28 mouse cellular contexts compared by ENCODE assay signal in the genomic region with DNA sequence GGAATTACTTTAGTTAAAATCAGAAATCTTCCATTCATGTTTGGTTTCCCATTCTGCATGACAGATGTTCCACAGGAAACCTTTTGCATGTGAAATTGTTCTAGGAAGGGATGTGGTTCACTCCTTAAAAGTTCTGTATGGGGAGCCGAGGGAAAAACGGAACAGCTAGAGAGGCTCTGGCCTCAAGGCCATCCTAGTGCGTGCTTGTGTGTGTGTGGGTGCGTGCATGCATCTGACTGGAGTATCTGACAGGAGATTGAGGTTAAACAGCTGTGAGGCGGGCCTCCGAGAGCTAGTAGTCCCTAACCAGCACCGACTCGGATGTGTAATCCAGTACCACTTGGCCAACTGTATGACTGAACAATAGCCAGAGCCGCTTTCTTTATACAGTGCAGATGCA. TPM values are rescaled to one million over a fixed set of nuclear protein-coding genes. Genes with fewer than 3 reads are reported as not detected.
DNase-seq lines count a peak whose midpoint lies in the region; ATAC-seq and TF ChIP-seq lines count a peak whose summit lies in the region.
"Had no signal": no experiment of that assay in that cellular context is flagged by ENCODE, and none has a peak within 500 bp of the region (broad histone marks: within the 10 kb centered on the region; RNA-seq: fewer than 3 reads in every experiment).

No protein-coding gene starts in this region.

- WGBS in heart, embryonic 10.5 days: 71% methylated on average over 9 of the region's 9 CpGs
- WGBS in kidney, embryonic 15.5 days: 53% methylated on average over 9 of the region's 9 CpGs
- 54% methylated on average over 9 of the region's 9 CpGs for WGBS in kidney, embryonic 14.5 days

- H3K27ac ChIP-seq in heart, embryonic 10.5 days: no peak overlapping the region
- no peak overlapping the region for H3K27ac ChIP-seq in kidney, embryonic 15.5 days
- no peak overlapping the region for H3K27ac ChIP-seq in kidney, embryonic 14.5 days (ENCODE audit: low read depth, low read length)
- H3K27ac ChIP-seq: embryonic facial prominence, embryonic 13.5 days; gastrocnemius, adult 2 months; hindbrain, embryonic 14.5 days; left cerebral cortex, adult 2 months; limb, embryonic 12.5 days; liver, embryonic 15.5 days; lung, embryonic 15.5 days; midbrain, embryonic 10.5 days; neural tube, embryonic 12.5 days had no signal

- H3K36me3 ChIP-seq in heart, embryonic 10.5 days: no peaks in the 10 kb centered on the region
- H3K36me3 ChIP-seq in kidney, embryonic 15.5 days: no peaks in the 10 kb centered on the region
- no peaks in the 10 kb centered on the region for H3K36me3 ChIP-seq in kidney, embryonic 14.5 days (ENCODE audit: control insufficient read depth, insufficient read depth, low read length)
- no peaks in the 10 kb centered on the region for H3K36me3 ChIP-seq in myocyte (ENCODE audit: control insufficient read depth, insufficient read depth)
- H3K36me3 ChIP-seq: embryonic facial prominence, embryonic 13.5 days; limb, embryonic 12.5 days; liver, embryonic 15.5 days; lung, embryonic 15.5 days; midbrain, embryonic 10.5 days; neural tube, embryonic 12.5 days had no signal

- peaks cover 13% of the 10 kb centered on the region for H3K4me1 ChIP-seq in heart, embryonic 10.5 days
- peaks cover 35% of the 10 kb centered on the region for H3K4me1 ChIP-seq in kidney, embryonic 15.5 days
- H3K4me1 ChIP-seq in kidney, embryonic 14.5 days (ENCODE audit: control insufficient read depth, insufficient read depth, low read length): peaks cover 27% of the 10 kb centered on the region

- DNase-seq in heart, adult 11 months: peak; percentile 96
- DNase-seq in heart, embryonic 10.5 days (ENCODE audit: low spot score): no peak
- peak; percentile 9 for DNase-seq in ovary, postnatal 36 days (ENCODE audit: low spot score)
- DNase-seq in ovary, postnatal 14 days (ENCODE audit: low spot score): no peak
- no peak for DNase-seq in MN1 (ENCODE audit: low spot score)
- DNase-seq: adrenal gland, adult 8-10 months; cerebellum, adult 2 months; cerebellum, postnatal 25 days; gastrocnemius, adult 2 months; gastrocnemius, postnatal 36 days; kidney, adult 11 months; kidney, postnatal 14 days; thymus, postnatal 4 days had no signal

- no peaks in the 10 kb centered on the region for H3K79me2 ChIP-seq in myocyte (ENCODE audit: control insufficient read depth, insufficient read depth)

- H3K4me2 ChIP-seq in kidney, embryonic 15.5 days: no peak overlapping the region
- H3K4me2 ChIP-seq in kidney, embryonic 14.5 days (replicated peaks; ENCODE audit: low read depth, low read length): no peak overlapping the region
- H3K4me2 ChIP-seq in myocyte (ENCODE audit: low read depth): no peak overlapping the region
- H3K4me2 ChIP-seq: embryonic facial prominence, embryonic 13.5 days; hindbrain, embryonic 14.5 days; limb, embryonic 12.5 days; liver, embryonic 15.5 days; lung, embryonic 15.5 days; neural tube, embryonic 12.5 days had no signal

- TF ChIP-seq POLR2A in myocyte (IDR thresholded peaks at IDR 0.05; ENCODE audit: insufficient read length, low read depth): no peak

- no peak overlapping the region for H3K4me3 ChIP-seq in heart, embryonic 10.5 days
- H3K4me3 ChIP-seq in kidney, embryonic 15.5 days (replicated peaks): no peak overlapping the region
- H3K4me3 ChIP-seq in kidney, embryonic 14.5 days (ENCODE audit: low read length): no peak overlapping the region
- no peak overlapping the region for H3K4me3 ChIP-seq in myocyte
- H3K4me3 ChIP-seq: embryonic facial prominence, embryonic 13.5 days; erythroblast, embryonic 14.5 days; gastrocnemius, adult 2 months; left cerebral cortex, adult 2 months; limb, embryonic 12.5 days; liver, embryonic 15.5 days; lung, embryonic 15.5 days; midbrain, embryonic 10.5 days; neural tube, embryonic 12.5 days had no signal

- no peak overlapping the region for H3ac ChIP-seq in myocyte (ENCODE audit: control insufficient read depth, insufficient read length)

- H3K27me3 ChIP-seq in heart, embryonic 10.5 days (ENCODE audit: insufficient read depth, poor library complexity, severe bottlenecking): no peaks in the 10 kb centered on the region
- H3K27me3 ChIP-seq in kidney, embryonic 15.5 days: peaks cover 3% of the 10 kb centered on the region; the same call in 1 of the 2 replicates
- no peaks in the 10 kb centered on the region for H3K27me3 ChIP-seq in kidney, embryonic 14.5 days (ENCODE audit: control insufficient read depth, insufficient read depth, low read length)
- no peaks in the 10 kb centered on the region for H3K27me3 ChIP-seq in myocyte (ENCODE audit: control insufficient read depth, insufficient read depth, insufficient read length)
- H3K27me3 ChIP-seq: embryonic facial prominence, embryonic 13.5 days; limb, embryonic 12.5 days; lung, embryonic 15.5 days; neural tube, embryonic 12.5 days had no signal

- ATAC-seq in kidney, embryonic 15.5 days (replicated peaks; ENCODE audit: low FRiP score): 0 out of 2 replicates have a peak, but pooled peaks have one; percentile 22
- no peak for ATAC-seq in kidney, embryonic 14.5 days (ENCODE audit: low FRiP score, low TSS enrichment)
- ATAC-seq: CD4-positive, CD25-positive, alpha-beta regulatory T cell, adult 4 months; forebrain, embryonic 16.5 days; midbrain, embryonic 16.5 days had no signal

- no peaks in the 10 kb centered on the region for H3K9me3 ChIP-seq in heart, embryonic 10.5 days
- H3K9me3 ChIP-seq in kidney, embryonic 15.5 days (replicated peaks): no peaks in the 10 kb centered on the region
- no peaks in the 10 kb centered on the region for H3K9me3 ChIP-seq in kidney, embryonic 14.5 days (ENCODE audit: control insufficient read depth, low read length)
- H3K9me3 ChIP-seq: embryonic facial prominence, embryonic 13.5 days; limb, embryonic 12.5 days; liver, embryonic 15.5 days; lung, embryonic 15.5 days; midbrain, embryonic 10.5 days; neural tube, embryonic 12.5 days had no signal

- H3K9ac ChIP-seq in kidney, embryonic 15.5 days: no peak overlapping the region
- H3K9ac ChIP-seq in kidney, embryonic 14.5 days (ENCODE audit: low read depth, low read length): no peak overlapping the region
- H3K9ac ChIP-seq: embryonic facial prominence, embryonic 13.5 days; hindbrain, embryonic 14.5 days; limb, embryonic 12.5 days; liver, embryonic 15.5 days; lung, embryonic 15.5 days; neural tube, embryonic 12.5 days had no signal

TF ChIP-seq in myocyte, 11 proteins besides CTCF, POLR2A, EP300 and RAD21:
- TF ChIP-seq SRF (IDR thresholded peaks at IDR 0.05; ENCODE audit: control insufficient read depth, insufficient read length, low read depth) (no peak), TCF3 (IDR thresholded peaks at IDR 0.05; ENCODE audit: insufficient read length, low read depth) (no peak), CEBPB (IDR thresholded peaks at IDR 0.05; ENCODE audit: insufficient read depth, poor library complexity, severe bottlenecking) (no peak), USF1 (IDR thresholded peaks at IDR 0.05; ENCODE audit: low read depth) (no peak), MYOD1 (IDR thresholded peaks at IDR 0.05; ENCODE audit: control insufficient read depth in 1 of 3, insufficient read length in 2 of 3, low read depth in 2 of 3) (peak in 2 of 3 experiments; percentile 40 to 50), E2F4 (IDR thresholded peaks at IDR 0.05; ENCODE audit: insufficient read depth) (no peak), REST (IDR thresholded peaks at IDR 0.05; ENCODE audit: insufficient read depth, insufficient read length) (no peak), MYOG (IDR thresholded peaks at IDR 0.05; ENCODE audit: control insufficient read depth in 1 of 3, insufficient read depth in 1 of 3, insufficient read length in 2 of 3, low read depth in 2 of 3) (peak in 2 of 3 experiments; percentile 27 to 30), MAX (IDR thresholded peaks at IDR 0.05; ENCODE audit: low read depth) (no peak), POLR2AphosphoS2 (IDR thresholded peaks at IDR 0.05; ENCODE audit: insufficient read length, low read depth) (no peak), TCF12 (IDR thresholded peaks at IDR 0.05; ENCODE audit: insufficient read depth, poor library complexity, severe bottlenecking) (no peak)

RNA-seq across cellular contexts. Expression of a gene that starts 51.0 kb away (rescaled TPM):
- 34.9 and 41.0 TPM in 2 replicates for polyA plus RNA-seq in heart, embryonic 10.5 days (2016; fragmentation: Nextera tagmentation; extraction: Ambion mirVana)
- 50.0 and 52.8 TPM in 2 replicates for polyA plus RNA-seq in kidney, embryonic 15.5 days (2015; fragmentation: Nextera tagmentation; extraction: Ambion mirVana)
- polyA plus RNA-seq in kidney, embryonic 14.5 days (2014; fragmentation: Nextera tagmentation; extraction: Ambion mirVana): 51.7 and 64.1 TPM in 2 replicates
- polyA plus RNA-seq in myocyte (2012; fragmentation: generic; extraction: Trizol): 10.5 TPM

Comparison
In these comparisons a context has a peak if more than half of its experiments do, and no peak if none do; other contexts are left out.
1. DNase-seq: peak in heart, adult 11 months (single experiment) and ovary, postnatal 36 days (single experiment); none in heart, embryonic 10.5 days (single experiment), ovary, postnatal 14 days (single experiment) and MN1 (single experiment).